Mouse (Mus musculus): ENCODE measurements around the gene Tmem184c. TPM values are rescaled to one million over a fixed set of nuclear protein-coding genes. Genes with fewer than 3 reads are reported as not detected.

Gene Tmem184c
- polyA plus RNA-seq, 1 experiment from 2014 or later: 25.7 TPM

- H3K27ac ChIP-seq (replicated peaks in 1 of 2; ENCODE audit: control insufficient read depth in 1 of 2, insufficient read depth in 1 of 2, low read depth in 2 of 2, low read length in 2 of 2): no peak overlapping the region
- no peak overlapping the region for H3K4me2 ChIP-seq (ENCODE audit: low read length)
- H3K27me3 ChIP-seq (ENCODE audit: control insufficient read depth, insufficient read depth, low read length): no peaks in the 10 kb centered on the region
- ATAC-seq (ENCODE audit: insufficient number of reproducible peaks, insufficient read depth, low FRiP score, low read depth): no peak
- H3K4me3 ChIP-seq (ENCODE audit: control insufficient read depth in 1 of 2, insufficient read depth in 1 of 2, low read depth in 1 of 2, low read length in 2 of 2): no peak overlapping the region
- 0 out of 4 replicates have a peak, but pooled peaks cover 0 to 2% of the 10 kb centered on the region in 2 experiments for H3K4me1 ChIP-seq (ENCODE audit: control insufficient read depth in 2 of 2, insufficient read depth in 2 of 2, low read length in 2 of 2)
- H3K9ac ChIP-seq (ENCODE audit: low read length): no peak overlapping the region
- H3K9me3 ChIP-seq (ENCODE audit: control insufficient read depth, low read length): no peaks in the 10 kb centered on the region
- H3K36me3 ChIP-seq (ENCODE audit: control insufficient read depth, insufficient read depth, low read length): no peaks in the 10 kb centered on the region
- WGBS: 81% methylated on average over 2 of the region's 2 CpGs
Measured at GRCm38 (mm10) chr8:77633211-77633610, 22.7 kb upstream of the Tmem184c start.

- no peak overlapping the region for H3K4me3 ChIP-seq (ENCODE audit: control insufficient read depth in 1 of 2, insufficient read depth in 1 of 2, low read depth in 1 of 2, low read length in 2 of 2)
- H3K9ac ChIP-seq (ENCODE audit: low read length): no peak overlapping the region
- no peaks in the 10 kb centered on the region for H3K36me3 ChIP-seq (ENCODE audit: control insufficient read depth, insufficient read depth, low read length)
- 60% methylated on average over 3 of the region's 3 CpGs for WGBS
- no peaks in the 10 kb centered on the region for H3K9me3 ChIP-seq (ENCODE audit: control insufficient read depth, low read length)
- no peak overlapping the region for H3K27ac ChIP-seq (replicated peaks in 1 of 2; ENCODE audit: control insufficient read depth in 1 of 2, insufficient read depth in 1 of 2, low read depth in 2 of 2, low read length in 2 of 2)
- no peak for ATAC-seq (ENCODE audit: insufficient number of reproducible peaks, insufficient read depth, low FRiP score, low read depth)
- H3K4me2 ChIP-seq (ENCODE audit: low read length): no peak overlapping the region
- H3K4me1 ChIP-seq (ENCODE audit: control insufficient read depth in 2 of 2, insufficient read depth in 2 of 2, low read length in 2 of 2): 0 out of 4 replicates have a peak, but pooled peaks cover 0 to 2% of the 10 kb centered on the region in 2 experiments
- no peaks in the 10 kb centered on the region for H3K27me3 ChIP-seq (ENCODE audit: control insufficient read depth, insufficient read depth, low read length)
Measured at GRCm38 (mm10) chr8:77630691-77631090, 20.2 kb upstream of the Tmem184c start.

GRCm38 (mm10) chr8:77629858-77630537 is 19.5 kb upstream of the Tmem184c start:
- H3K9me3 ChIP-seq (ENCODE audit: control insufficient read depth, low read length): no peaks in the 10 kb centered on the region
- no peak overlapping the region for H3K4me2 ChIP-seq (ENCODE audit: low read length)
- no peaks in the 10 kb centered on the region for H3K36me3 ChIP-seq (ENCODE audit: control insufficient read depth, insufficient read depth, low read length)
- 0 out of 4 replicates have a peak, but pooled peaks cover 0 to 2% of the 10 kb centered on the region in 2 experiments for H3K4me1 ChIP-seq (ENCODE audit: control insufficient read depth in 2 of 2, insufficient read depth in 2 of 2, low read length in 2 of 2)
- ATAC-seq (ENCODE audit: insufficient number of reproducible peaks, insufficient read depth, low FRiP score, low read depth): no peak
- H3K9ac ChIP-seq (ENCODE audit: low read length): no peak overlapping the region
- H3K27me3 ChIP-seq (ENCODE audit: control insufficient read depth, insufficient read depth, low read length): no peaks in the 10 kb centered on the region
- WGBS: 19% methylated on average over 15 of the region's 15 CpGs
- no peak overlapping the region for H3K4me3 ChIP-seq (ENCODE audit: control insufficient read depth in 1 of 2, insufficient read depth in 1 of 2, low read depth in 1 of 2, low read length in 2 of 2)
- no peak overlapping the region for H3K27ac ChIP-seq (replicated peaks in 1 of 2; ENCODE audit: control insufficient read depth in 1 of 2, insufficient read depth in 1 of 2, low read depth in 2 of 2, low read length in 2 of 2)

- H3K9me3 ChIP-seq (ENCODE audit: control insufficient read depth, low read length): no peaks in the 10 kb centered on the region
- no peak overlapping the region for H3K4me2 ChIP-seq (ENCODE audit: low read length)
- 90% methylated on average over 7 of the region's 7 CpGs for WGBS
- H3K27me3 ChIP-seq (ENCODE audit: control insufficient read depth, insufficient read depth, low read length): no peaks in the 10 kb centered on the region
- H3K4me3 ChIP-seq (ENCODE audit: control insufficient read depth in 1 of 2, insufficient read depth in 1 of 2, low read depth in 1 of 2, low read length in 2 of 2): no peak overlapping the region
- H3K27ac ChIP-seq (replicated peaks in 1 of 2; ENCODE audit: control insufficient read depth in 1 of 2, insufficient read depth in 1 of 2, low read depth in 2 of 2, low read length in 2 of 2): no peak overlapping the region
- no peak overlapping the region for H3K9ac ChIP-seq (ENCODE audit: low read length)
- no peaks in the 10 kb centered on the region for H3K4me1 ChIP-seq (ENCODE audit: control insufficient read depth in 2 of 2, insufficient read depth in 2 of 2, low read length in 2 of 2)
- no peak for ATAC-seq (ENCODE audit: insufficient number of reproducible peaks, insufficient read depth, low FRiP score, low read depth)
- H3K36me3 ChIP-seq (ENCODE audit: control insufficient read depth, insufficient read depth, low read length): no peaks in the 10 kb centered on the region
Measured at GRCm38 (mm10) chr8:77623677-77624209, 13.2 kb upstream of the Tmem184c start.

- Histone ChIP-seq H3K4me3 (ENCODE audit: control insufficient read depth in 1 of 2, insufficient read depth in 1 of 2, low read depth in 1 of 2, low read length in 2 of 2) (no peak overlapping the region), H3K4me2 (ENCODE audit: low read length) (no peak overlapping the region), H3K27me3 (ENCODE audit: control insufficient read depth, insufficient read depth, low read length) (no peaks in the 10 kb centered on the region), H3K27ac (replicated peaks in 1 of 2; ENCODE audit: control insufficient read depth in 1 of 2, insufficient read depth in 1 of 2, low read depth in 2 of 2, low read length in 2 of 2) (no peak overlapping the region), H3K4me1 (ENCODE audit: control insufficient read depth in 2 of 2, insufficient read depth in 2 of 2, low read length in 2 of 2) (no peaks in the 10 kb centered on the region), H3K36me3 (ENCODE audit: control insufficient read depth, insufficient read depth, low read length) (no peaks in the 10 kb centered on the region), H3K9ac (ENCODE audit: low read length) (no peak overlapping the region), H3K9me3 (ENCODE audit: control insufficient read depth, low read length) (no peaks in the 10 kb centered on the region)
- no peak for ATAC-seq (ENCODE audit: insufficient number of reproducible peaks, insufficient read depth, low FRiP score, low read depth)
- 77% methylated on average over 2 of the region's 2 CpGs for WGBS
Measured at GRCm38 (mm10) chr8:77617916-77618315, 7.4 kb upstream of the Tmem184c start.

- 19% methylated on average over 7 of the region's 7 CpGs for WGBS
- peak overlapping the region; percentile 74 to 75 for H3K4me3 ChIP-seq (ENCODE audit: control insufficient read depth in 1 of 2, insufficient read depth in 1 of 2, low read depth in 1 of 2, low read length in 2 of 2)
- H3K36me3 ChIP-seq (ENCODE audit: control insufficient read depth, insufficient read depth, low read length): peaks cover 12% of the 10 kb centered on the region
- no peak for ATAC-seq (ENCODE audit: insufficient number of reproducible peaks, insufficient read depth, low FRiP score, low read depth)
- peak overlapping the region; percentile 75 for H3K9ac ChIP-seq (ENCODE audit: low read length)
- 0 out of 2 replicates have a peak, but pooled peaks cover 3% of the 10 kb centered on the region for H3K9me3 ChIP-seq (ENCODE audit: control insufficient read depth, low read length)
- H3K27ac ChIP-seq (replicated peaks in 1 of 2; ENCODE audit: control insufficient read depth in 1 of 2, insufficient read depth in 1 of 2, low read depth in 2 of 2, low read length in 2 of 2): no peak overlapping the region
- H3K4me2 ChIP-seq (ENCODE audit: low read length): peak overlapping the region; percentile 84
- H3K4me1 ChIP-seq (ENCODE audit: control insufficient read depth in 2 of 2, insufficient read depth in 2 of 2, low read length in 2 of 2): peaks cover 0 to 7% of the 10 kb centered on the region in 2 experiments; a peak in 2 of 4 replicates
- H3K27me3 ChIP-seq (ENCODE audit: control insufficient read depth, insufficient read depth, low read length): no peaks in the 10 kb centered on the region
Measured at GRCm38 (mm10) chr8:77609621-77610020, 877 bp downstream of the Tmem184c start.

GRCm38 (mm10) chr8:77584174-77584573 is 26.3 kb downstream of the Tmem184c start:
- no peak overlapping the region for H3K4me3 ChIP-seq (ENCODE audit: control insufficient read depth in 1 of 2, insufficient read depth in 1 of 2, low read depth in 1 of 2, low read length in 2 of 2)
- WGBS: 85% methylated on average over 4 of the region's 4 CpGs
- no peaks in the 10 kb centered on the region for H3K27me3 ChIP-seq (ENCODE audit: control insufficient read depth, insufficient read depth, low read length)
- H3K4me1 ChIP-seq (ENCODE audit: control insufficient read depth in 2 of 2, insufficient read depth in 2 of 2, low read length in 2 of 2): no peaks in the 10 kb centered on the region
- H3K9ac ChIP-seq (ENCODE audit: low read length): no peak overlapping the region
- H3K9me3 ChIP-seq (ENCODE audit: control insufficient read depth, low read length): no peaks in the 10 kb centered on the region
- H3K27ac ChIP-seq (replicated peaks in 1 of 2; ENCODE audit: control insufficient read depth in 1 of 2, insufficient read depth in 1 of 2, low read depth in 2 of 2, low read length in 2 of 2): no peak overlapping the region
- H3K4me2 ChIP-seq (ENCODE audit: low read length): no peak overlapping the region
- no peak for ATAC-seq (ENCODE audit: insufficient number of reproducible peaks, insufficient read depth, low FRiP score, low read depth)
- H3K36me3 ChIP-seq (ENCODE audit: control insufficient read depth, insufficient read depth, low read length): peaks cover 29% of the 10 kb centered on the region
